Mouse (Mus musculus) E14TG2a.4 (cell line): Measurements from ENCODE around the gene Ppp4c.

Experiments
- CTCF ChIP-seq: conservative IDR thresholded peaks from 2 replicates; pipeline ENCODE4 v1.5.1; 2014; ENCODE audit warnings: low read length
- POU5F1 ChIP-seq: IDR thresholded peaks from 2 replicates; pipeline ENCODE4 v1.6.1; 2014; ENCODE audit warnings: low read length, borderline replicate concordance

DNA sequence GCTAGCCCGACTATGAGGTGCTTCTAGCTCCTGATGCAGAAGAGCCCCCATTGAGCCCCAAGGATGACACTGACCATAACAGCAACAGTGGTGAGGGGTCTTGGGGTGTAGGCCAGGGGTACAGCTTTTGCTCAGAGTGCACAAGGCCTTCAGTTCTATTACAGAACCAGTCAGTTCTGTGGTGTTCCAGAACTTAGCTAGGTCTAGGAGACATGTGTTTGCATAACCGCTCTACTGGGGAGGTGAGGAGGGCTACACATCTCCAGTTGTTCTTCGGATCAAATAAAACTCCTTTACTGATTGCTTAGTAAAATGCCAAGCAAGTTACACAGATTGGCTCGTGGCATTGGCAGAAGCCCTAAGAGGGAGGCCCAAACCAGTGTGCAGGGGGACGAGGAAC lies 39.2 kb upstream of the Ppp4c start, which contains the start of gene 4930451I11Rik:
- TF ChIP-seq CTCF = no peak
- no peak for TF ChIP-seq POU5F1
